Mouse (Mus musculus): ENCODE results near the gene Eipr1. TPM values are rescaled to one million over a fixed set of nuclear protein-coding genes. Genes with fewer than 3 reads are reported as not detected.
A peak's percentile ranks its signal among the peaks of the same experiment; 100 is the strongest.

Eipr1 gene
- total RNA-seq, 1 experiment: 41.5 TPM

- no peak for DNase-seq (ENCODE audit: low read depth, low spot score)
- Histone ChIP-seq H3K4me3 (ENCODE audit: insufficient read depth in 1 of 2, low read depth in 1 of 2, low read length in 2 of 2, poor library complexity in 1 of 2, severe bottlenecking in 1 of 2) (no peak overlapping the region), H3K9ac (ENCODE audit: insufficient read depth, low read depth, low read length, poor library complexity, severe bottlenecking) (no peak overlapping the region), H3K36me3 (ENCODE audit: control insufficient read depth, insufficient read depth, low read length, poor library complexity, severe bottlenecking) (peaks cover 2% of the 10 kb centered on the region; the same call in 1 of the 2 replicates), H3K27ac (ENCODE audit: insufficient read depth, low read depth, low read length, poor library complexity, severe bottlenecking) (peak overlapping the region; percentile 62; the same call in 1 of the 2 replicates), H3K4me1 (ENCODE audit: control insufficient read depth in 2 of 2, insufficient read depth in 2 of 2, low read length in 2 of 2, poor library complexity in 1 of 2) (peaks cover 0 to 14% of the 10 kb centered on the region in 2 experiments; a peak in 3 of 4 replicates), H3K9me3 (ENCODE audit: control insufficient read depth, insufficient read depth, low read depth, low read length) (no peaks in the 10 kb centered on the region; the same call in 1 of the 2 replicates)
- no peak for TF ChIP-seq ZNF384 (IDR thresholded peaks at IDR 0.05; ENCODE audit: low read depth, low read length)
- no peak for TF ChIP-seq MAFK (IDR thresholded peaks at IDR 0.05; ENCODE audit: insufficient read depth, low read depth, low read length)
- TF ChIP-seq ZC3H11A (IDR thresholded peaks at IDR 0.05; ENCODE audit: borderline replicate concordance, low read depth, low read length): no peak
- no peak for TF ChIP-seq CHD2 (IDR thresholded peaks at IDR 0.05; ENCODE audit: low read depth, low read length)
- no peak for TF ChIP-seq HCFC1 (IDR thresholded peaks at IDR 0.05; ENCODE audit: borderline replicate concordance, insufficient read depth, low read length)
- in situ Hi-C loops (cut with MboI; ENCODE audit: low sequenced_read_pairs in 2 of 2, unreplicated experiment in 2 of 2): no loop called here
Measured at GRCm38 (mm10) chr12:28796881-28797420, 45.3 kb downstream of the Eipr1 start.

GRCm38 (mm10) chr12:28799798-28800411 is 48.3 kb downstream of the Eipr1 start:
- H3K4me1 ChIP-seq (ENCODE audit: control insufficient read depth in 2 of 2, insufficient read depth in 2 of 2, low read length in 2 of 2, poor library complexity in 1 of 2): peaks cover 0 to 18% of the 10 kb centered on the region in 2 experiments; a peak in 3 of 4 replicates
- TF ChIP-seq CHD2 (IDR thresholded peaks at IDR 0.05; ENCODE audit: low read depth, low read length) (no peak), HCFC1 (IDR thresholded peaks at IDR 0.05; ENCODE audit: borderline replicate concordance, insufficient read depth, low read length) (no peak), ZC3H11A (IDR thresholded peaks at IDR 0.05; ENCODE audit: borderline replicate concordance, low read depth, low read length) (no peak), MAFK (IDR thresholded peaks at IDR 0.05; ENCODE audit: insufficient read depth, low read depth, low read length) (no peak), ZNF384 (IDR thresholded peaks at IDR 0.05; ENCODE audit: low read depth, low read length) (no peak)
- no peak overlapping the region for H3K27ac ChIP-seq (ENCODE audit: insufficient read depth, low read depth, low read length, poor library complexity, severe bottlenecking)
- H3K36me3 ChIP-seq (ENCODE audit: control insufficient read depth, insufficient read depth, low read length, poor library complexity, severe bottlenecking): peaks cover 2% of the 10 kb centered on the region; the same call in 1 of the 2 replicates
- in situ Hi-C loops (cut with MboI; ENCODE audit: low sequenced_read_pairs in 2 of 2, unreplicated experiment in 2 of 2): no loop called here
- no peak overlapping the region for H3K9ac ChIP-seq (ENCODE audit: insufficient read depth, low read depth, low read length, poor library complexity, severe bottlenecking)
- no peaks in the 10 kb centered on the region; the same call in 1 of the 2 replicates for H3K9me3 ChIP-seq (ENCODE audit: control insufficient read depth, insufficient read depth, low read depth, low read length)
- no peak for DNase-seq (ENCODE audit: low read depth, low spot score)
- no peak overlapping the region for H3K4me3 ChIP-seq (ENCODE audit: insufficient read depth in 1 of 2, low read depth in 1 of 2, low read length in 2 of 2, poor library complexity in 1 of 2, severe bottlenecking in 1 of 2)

- DNase-seq (ENCODE audit: low read depth, low spot score): no peak
- Histone ChIP-seq H3K9ac (ENCODE audit: insufficient read depth, low read depth, low read length, poor library complexity, severe bottlenecking) (no peak overlapping the region), H3K27ac (ENCODE audit: insufficient read depth, low read depth, low read length, poor library complexity, severe bottlenecking) (no peak overlapping the region), H3K4me3 (ENCODE audit: insufficient read depth in 1 of 2, low read depth in 1 of 2, low read length in 2 of 2, poor library complexity in 1 of 2, severe bottlenecking in 1 of 2) (no peak overlapping the region), H3K9me3 (ENCODE audit: control insufficient read depth, insufficient read depth, low read depth, low read length) (no peaks in the 10 kb centered on the region; the same call in 1 of the 2 replicates), H3K4me1 (ENCODE audit: control insufficient read depth in 2 of 2, insufficient read depth in 2 of 2, low read length in 2 of 2, poor library complexity in 1 of 2) (peaks cover 0 to 23% of the 10 kb centered on the region in 2 experiments; a peak in 3 of 4 replicates), H3K36me3 (ENCODE audit: control insufficient read depth, insufficient read depth, low read length, poor library complexity, severe bottlenecking) (peaks cover 2% of the 10 kb centered on the region; the same call in 1 of the 2 replicates)
- TF ChIP-seq ZC3H11A (IDR thresholded peaks at IDR 0.05; ENCODE audit: borderline replicate concordance, low read depth, low read length): no peak
- in situ Hi-C loops (cut with MboI; ENCODE audit: low sequenced_read_pairs in 2 of 2, unreplicated experiment in 2 of 2): no loop called here
Measured at GRCm38 (mm10) chr12:28800423-28800822, 48.8 kb downstream of the Eipr1 start.

GRCm38 (mm10) chr12:28800891-28801290 is 49.3 kb downstream of the Eipr1 start:
- Histone ChIP-seq H3K4me1 (ENCODE audit: control insufficient read depth in 2 of 2, insufficient read depth in 2 of 2, low read length in 2 of 2, poor library complexity in 1 of 2) (peaks cover 0 to 24% of the 10 kb centered on the region in 2 experiments; a peak in 3 of 4 replicates), H3K9ac (ENCODE audit: insufficient read depth, low read depth, low read length, poor library complexity, severe bottlenecking) (no peak overlapping the region), H3K27ac (ENCODE audit: insufficient read depth, low read depth, low read length, poor library complexity, severe bottlenecking) (no peak overlapping the region), H3K9me3 (ENCODE audit: control insufficient read depth, insufficient read depth, low read depth, low read length) (no peaks in the 10 kb centered on the region; the same call in 1 of the 2 replicates), H3K36me3 (ENCODE audit: control insufficient read depth, insufficient read depth, low read length, poor library complexity, severe bottlenecking) (peaks cover 2% of the 10 kb centered on the region; the same call in 1 of the 2 replicates), H3K4me3 (ENCODE audit: insufficient read depth in 1 of 2, low read depth in 1 of 2, low read length in 2 of 2, poor library complexity in 1 of 2, severe bottlenecking in 1 of 2) (no peak overlapping the region)
- in situ Hi-C loops (cut with MboI; ENCODE audit: low sequenced_read_pairs in 2 of 2, unreplicated experiment in 2 of 2): no loop called here
- DNase-seq (ENCODE audit: low read depth, low spot score): no peak
- TF ChIP-seq ZNF384 (IDR thresholded peaks at IDR 0.05; ENCODE audit: low read depth, low read length) (no peak), MAFK (IDR thresholded peaks at IDR 0.05; ENCODE audit: insufficient read depth, low read depth, low read length) (no peak), HCFC1 (IDR thresholded peaks at IDR 0.05; ENCODE audit: borderline replicate concordance, insufficient read depth, low read length) (no peak), CHD2 (IDR thresholded peaks at IDR 0.05; ENCODE audit: low read depth, low read length) (no peak), ZC3H11A (IDR thresholded peaks at IDR 0.05; ENCODE audit: borderline replicate concordance, low read depth, low read length) (no peak)
